Mouse (Mus musculus): Measurements from ENCODE around the gene Pigw.
"Not testable (repeated sequence)": the region's sequence is repeated elsewhere in the genome, so short reads cannot be mapped to it uniquely, and the experiment has no call there.

The Pigw gene

GRCm38 (mm10) chr11:84880465-84880961, 428 bp upstream of the Pigw start:
- peak; percentile 81 for DNase-seq (ENCODE audit: extremely low read depth, insufficient read length, low spot score)

- DNase-seq (ENCODE audit: extremely low read depth, insufficient read length, low spot score) = no peak
Measured at GRCm38 (mm10) chr11:84879007-84879771, 896 bp downstream of the Pigw start.

- not testable (repeated sequence) for DNase-seq (ENCODE audit: extremely low read depth, insufficient read length, low spot score)
Measured at GRCm38 (mm10) chr11:84876020-84876419, 4.1 kb downstream of the Pigw start.

GRCm38 (mm10) chr11:84873042-84873833, 6.8 kb downstream of the Pigw start:
- no peak for DNase-seq (ENCODE audit: extremely low read depth, insufficient read length, low spot score)

GRCm38 (mm10) chr11:84871548-84872069, 8.5 kb downstream of the Pigw start:
- no peak for DNase-seq (ENCODE audit: extremely low read depth, insufficient read length, low spot score)

- DNase-seq (ENCODE audit: extremely low read depth, insufficient read length, low spot score) = no peak
Measured at GRCm38 (mm10) chr11:84871046-84871445, 9.0 kb downstream of the Pigw start.

GRCm38 (mm10) chr11:84870337-84871043, 9.6 kb downstream of the Pigw start, which contains the start of gene Ggnbp2:
Gene Ggnbp2, minus strand, starts transcription at chr11:84870817.
- DNase-seq (ENCODE audit: extremely low read depth, insufficient read length, low spot score) = peak; percentile 94

GRCm38 (mm10) chr11:84869537-84870232, 10.4 kb downstream of the Pigw start:
- peak; percentile 96 for DNase-seq (ENCODE audit: extremely low read depth, insufficient read length, low spot score)

GRCm38 (mm10) chr11:84868786-84869259, 11.3 kb downstream of the Pigw start:
- DNase-seq (ENCODE audit: extremely low read depth, insufficient read length, low spot score) = no peak

- no peak for DNase-seq (ENCODE audit: extremely low read depth, insufficient read length, low spot score)
Measured at GRCm38 (mm10) chr11:84867586-84867985, 12.5 kb downstream of the Pigw start.

- no peak for DNase-seq (ENCODE audit: extremely low read depth, insufficient read length, low spot score)
Measured at GRCm38 (mm10) chr11:84865268-84865667, 14.8 kb downstream of the Pigw start.

GRCm38 (mm10) chr11:84855285-84855684, 24.8 kb downstream of the Pigw start:
- no peak for DNase-seq (ENCODE audit: extremely low read depth, insufficient read length, low spot score)

GRCm38 (mm10) chr11:84847475-84848090, 32.5 kb downstream of the Pigw start:
- DNase-seq (ENCODE audit: extremely low read depth, insufficient read length, low spot score) = no peak

- DNase-seq (ENCODE audit: extremely low read depth, insufficient read length, low spot score) = no peak
Measured at GRCm38 (mm10) chr11:84846741-84847474, 33.2 kb downstream of the Pigw start.

- no peak for DNase-seq (ENCODE audit: extremely low read depth, insufficient read length, low spot score)
Measured at GRCm38 (mm10) chr11:84839330-84839729, 40.8 kb downstream of the Pigw start.

- not testable (repeated sequence) for DNase-seq (ENCODE audit: extremely low read depth, insufficient read length, low spot score)
Measured at GRCm38 (mm10) chr11:84829495-84829894, 50.6 kb downstream of the Pigw start.

GRCm38 (mm10) chr11:84828516-84829399, 51.3 kb downstream of the Pigw start, which contains the start of gene Dhrs11:
Gene Dhrs11, minus strand, starts transcription at chr11:84828994.
- DNase-seq (ENCODE audit: extremely low read depth, insufficient read length, low spot score) = peak; percentile 97

Data from 3134 (cell line).